Mouse (Mus musculus): ENCODE results near the gene Kntc1. TPM values are rescaled to one million over a fixed set of nuclear protein-coding genes. Genes with fewer than 3 reads are reported as not detected.

The Kntc1 gene
- polyA plus RNA-seq, 2 experiments from 2014 or later: 5.5 to 8.9 TPM

- ATAC-seq: no peak
Measured at GRCm38 (mm10) chr5:123869615-123870014, 120.1 kb downstream of the Kntc1 start.

Other genes with a start within 250 kb of the Kntc1 start
- under 1 TPM in 1 of 2 experiments, not detected in 1; 0.33 TPM for gene B3gnt4, start 239.3 kb upstream of the Kntc1 start, polyA plus RNA-seq (2017; shearing (Covaris generic))
- gene Diablo, start 225.5 kb upstream of the Kntc1 start, polyA plus RNA-seq (2017; shearing (Covaris generic)): 10 to 100 TPM; 70.9 to 85.2 TPM
- not detected for gene Gm49027, start 224.2 kb upstream of the Kntc1 start, polyA plus RNA-seq (2017; shearing (Covaris generic))
- 10 to 100 TPM; 33.9 to 36.8 TPM for gene Vps33a, start 176.7 kb upstream of the Kntc1 start, polyA plus RNA-seq (2017; shearing (Covaris generic))
- gene Clip1, start 65.1 kb upstream of the Kntc1 start, polyA plus RNA-seq (2017; shearing (Covaris generic)): 10 to 100 TPM; 43.3 to 49.8 TPM
- gene Zcchc8, start 28.6 kb upstream of the Kntc1 start, polyA plus RNA-seq (2017; shearing (Covaris generic)): 10 to 100 TPM; 55.2 to 55.4 TPM
- 100 to 1,000 TPM; 149 to 161 TPM for gene Rsrc2, start 302 bp upstream of the Kntc1 start, polyA plus RNA-seq (2017; shearing (Covaris generic))
- gene Hcar2, start 115.8 kb downstream of the Kntc1 start, polyA plus RNA-seq (2017; shearing (Covaris generic)): not detected
- gene Hcar1, start 130.3 kb downstream of the Kntc1 start, polyA plus RNA-seq (2017; shearing (Covaris generic)): not detected
- gene Denr, start 157.5 kb downstream of the Kntc1 start, polyA plus RNA-seq (2017; shearing (Covaris generic)): 10 to 100 TPM; 81.2 to 84.6 TPM
- gene Gm43518, start 177.7 kb downstream of the Kntc1 start, polyA plus RNA-seq (2017; shearing (Covaris generic)): 1 to 10 TPM; 3.1 to 3.7 TPM
- gene Ccdc62, start 181.0 kb downstream of the Kntc1 start, polyA plus RNA-seq (2017; shearing (Covaris generic)): 1 to 10 TPM; 6.1 to 6.9 TPM
- gene Hip1r, start 223.9 kb downstream of the Kntc1 start, polyA plus RNA-seq (2017; shearing (Covaris generic)): 10 to 100 TPM in 1 of 2 experiments, 1 to 10 TPM in 1; 9.9 to 12.9 TPM

Measured in activated CD4-positive, CD25-positive, alpha-beta regulatory T cell, adult 4 months (primary cell).